Mouse (Mus musculus): ENCODE data around the gene Rab44. TPM values are rescaled to one million over a fixed set of nuclear protein-coding genes. Genes with fewer than 3 reads are reported as not detected.

Rab44 gene
- polyA plus RNA-seq, 1 experiment from 2014 or later, result 6.3 TPM

DNA sequence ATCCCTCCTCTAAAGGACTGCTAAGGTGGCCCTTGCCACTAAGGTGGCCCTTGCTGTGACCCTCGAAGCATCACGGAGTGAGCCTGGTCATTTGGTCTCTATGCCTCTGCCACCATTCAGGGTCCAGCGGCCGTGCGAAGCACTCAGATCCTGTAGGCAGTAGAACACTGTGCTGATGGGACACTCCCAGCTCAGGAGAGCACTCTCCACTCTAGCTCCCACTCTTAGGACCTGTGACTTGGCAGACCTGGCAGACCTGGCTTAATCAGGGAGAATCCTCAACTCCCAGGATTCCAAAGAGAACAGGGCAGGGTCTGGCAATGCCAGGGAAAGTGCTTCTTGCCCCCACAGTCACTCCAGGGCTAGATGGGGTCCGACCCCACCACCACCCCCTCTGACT, 66.0 kb downstream of the Rab44 start:
- Histone ChIP-seq H3K27me3 (ENCODE audit: insufficient read depth, low read length) (no peaks in the 10 kb centered on the region), H3K36me3 (replicated peaks; ENCODE audit: insufficient read depth, low read length) (no peaks in the 10 kb centered on the region), H3K4me1 (ENCODE audit: insufficient read depth) (0 out of 2 replicates have a peak, but pooled peaks cover 3% of the 10 kb centered on the region), H3K9ac (replicated peaks) (no peak overlapping the region), H3K27ac (ENCODE audit: low read depth) (no peak overlapping the region), H3K4me3 (ENCODE audit: low read depth, low read length) (no peak overlapping the region), H3K9me3 (ENCODE audit: low read length) (no peaks in the 10 kb centered on the region), H3K4me2 (ENCODE audit: low read depth, low read length) (no peak overlapping the region)
- WGBS (ENCODE audit: insufficient replicate concordance), result 79% methylated on average over 6 of the region's 6 CpGs
- DNase-seq, result no peak
- no peak for ATAC-seq
- no peak for TF ChIP-seq EP300 (IDR thresholded peaks at IDR 0.05; ENCODE audit: low read depth)
- no peak for TF ChIP-seq CTCF (IDR thresholded peaks at IDR 0.05; ENCODE audit: low read depth)

DNA sequence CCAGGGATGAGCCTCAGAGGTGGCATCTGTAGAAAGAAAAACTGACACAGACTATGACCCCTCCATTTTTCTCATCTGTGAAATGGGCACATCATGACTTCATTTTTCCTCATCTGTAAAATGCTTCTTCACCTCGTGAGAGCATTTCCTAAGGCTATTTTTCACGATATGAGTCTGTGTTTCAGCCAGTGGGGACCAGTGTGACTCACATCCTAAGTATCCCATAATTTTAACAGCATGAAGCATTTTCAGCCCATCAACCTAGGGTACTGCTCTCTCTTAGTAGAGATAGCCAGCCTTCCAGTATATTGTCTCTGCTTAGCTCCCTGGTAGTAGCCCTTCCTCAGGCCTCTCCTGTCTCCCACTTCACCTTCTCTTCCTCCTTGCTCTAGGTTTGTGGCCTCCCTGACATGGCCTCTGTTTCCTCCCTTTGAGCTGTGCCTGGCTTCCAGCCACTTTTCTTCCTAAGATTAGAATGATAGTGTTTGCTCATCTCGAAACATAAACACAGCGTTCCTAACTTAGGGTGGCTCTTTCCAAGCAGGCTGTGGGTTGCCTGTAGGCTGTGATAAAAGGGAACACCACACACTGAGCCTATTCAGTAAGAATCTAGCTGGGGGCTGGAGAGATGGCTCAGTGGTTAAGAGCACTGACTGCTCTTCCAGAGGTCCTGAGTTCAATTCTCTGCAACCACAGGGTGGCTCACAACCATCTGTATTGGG, 66.6 kb downstream of the Rab44 start:
- DNase-seq (no peak), ATAC-seq (no peak)
- no peaks in the 10 kb centered on the region for H3K36me3 ChIP-seq (replicated peaks; ENCODE audit: insufficient read depth, low read length)
- 0 out of 2 replicates have a peak, but pooled peaks cover 3% of the 10 kb centered on the region for H3K4me1 ChIP-seq (ENCODE audit: insufficient read depth)
- H3K27me3 ChIP-seq (ENCODE audit: insufficient read depth, low read length), result no peaks in the 10 kb centered on the region
- no peak overlapping the region for H3K4me2 ChIP-seq (ENCODE audit: low read depth, low read length)
- no peaks in the 10 kb centered on the region for H3K9me3 ChIP-seq (ENCODE audit: low read length)
- TF ChIP-seq CTCF (IDR thresholded peaks at IDR 0.05; ENCODE audit: low read depth), result no peak
- TF ChIP-seq EP300 (IDR thresholded peaks at IDR 0.05; ENCODE audit: low read depth), result no peak
- H3K9ac ChIP-seq (replicated peaks), result no peak overlapping the region
- no peak overlapping the region for H3K27ac ChIP-seq (ENCODE audit: low read depth)
- H3K4me3 ChIP-seq (ENCODE audit: low read depth, low read length), result no peak overlapping the region
- WGBS (ENCODE audit: insufficient replicate concordance), result 57% methylated on average over 4 of the region's 4 CpGs

DNA sequence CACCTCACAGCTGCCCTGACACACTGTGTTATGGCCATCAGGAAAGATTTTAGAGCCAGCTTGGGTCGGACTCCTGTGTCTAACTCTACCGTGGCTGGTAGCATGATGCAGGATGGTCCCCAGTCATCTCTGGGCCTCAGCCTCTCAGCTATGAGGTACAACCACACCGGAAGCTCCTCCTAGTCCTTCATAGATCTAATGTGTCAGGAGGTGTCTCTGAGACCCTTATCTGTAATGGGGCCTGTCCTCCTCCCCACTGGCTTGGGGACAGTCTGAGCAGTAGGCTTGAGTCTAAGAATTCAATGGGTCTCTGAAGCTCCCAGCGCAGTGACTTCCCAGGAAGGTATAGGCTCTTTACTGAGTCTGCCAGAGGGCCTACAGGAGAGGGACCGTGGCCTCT, 67.8 kb downstream of the Rab44 start:
- DNase-seq, result no peak
- ATAC-seq, result no peak
- H3K9ac ChIP-seq (replicated peaks), result no peak overlapping the region
- no peaks in the 10 kb centered on the region for H3K36me3 ChIP-seq (replicated peaks; ENCODE audit: insufficient read depth, low read length)
- 0 out of 2 replicates have a peak, but pooled peaks cover 3% of the 10 kb centered on the region for H3K4me1 ChIP-seq (ENCODE audit: insufficient read depth)
- 65% methylated on average over 5 of the region's 5 CpGs for WGBS (ENCODE audit: insufficient replicate concordance)
- no peaks in the 10 kb centered on the region for H3K9me3 ChIP-seq (ENCODE audit: low read length)
- no peak overlapping the region for H3K4me3 ChIP-seq (ENCODE audit: low read depth, low read length)
- H3K27me3 ChIP-seq (ENCODE audit: insufficient read depth, low read length), result no peaks in the 10 kb centered on the region
- H3K4me2 ChIP-seq (ENCODE audit: low read depth, low read length), result no peak overlapping the region
- H3K27ac ChIP-seq (ENCODE audit: low read depth), result no peak overlapping the region
- TF ChIP-seq CTCF (IDR thresholded peaks at IDR 0.05; ENCODE audit: low read depth) (no peak), EP300 (IDR thresholded peaks at IDR 0.05; ENCODE audit: low read depth) (no peak)

DNA sequence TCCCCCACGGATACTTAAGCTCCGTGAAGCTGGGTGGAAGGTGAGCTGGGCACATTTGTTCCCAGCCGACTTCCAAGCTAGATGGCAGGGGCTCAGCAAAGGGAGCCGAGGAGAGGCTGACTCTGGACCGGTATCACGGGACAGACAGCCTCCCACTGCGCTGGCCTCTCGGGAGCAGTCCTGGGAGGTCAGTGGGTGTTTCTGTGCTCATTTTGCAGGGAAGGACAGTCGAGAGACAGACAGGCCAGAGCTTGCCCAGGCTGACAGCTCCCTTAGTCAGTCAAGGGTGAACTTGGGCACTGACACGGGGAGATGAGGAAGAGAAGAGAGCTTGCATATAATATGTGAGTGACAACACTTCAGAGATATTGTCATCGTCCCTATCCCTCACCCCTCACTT, 69.2 kb downstream of the Rab44 start:
- DNase-seq, result no peak
- Histone ChIP-seq H3K27me3 (ENCODE audit: insufficient read depth, low read length) (no peaks in the 10 kb centered on the region), H3K4me3 (ENCODE audit: low read depth, low read length) (no peak overlapping the region), H3K9ac (replicated peaks) (no peak overlapping the region), H3K9me3 (ENCODE audit: low read length) (no peaks in the 10 kb centered on the region), H3K36me3 (replicated peaks; ENCODE audit: insufficient read depth, low read length) (no peaks in the 10 kb centered on the region), H3K4me2 (ENCODE audit: low read depth, low read length) (no peak overlapping the region), H3K4me1 (ENCODE audit: insufficient read depth) (0 out of 2 replicates have a peak, but pooled peaks cover 3% of the 10 kb centered on the region), H3K27ac (ENCODE audit: low read depth) (no peak overlapping the region)
- TF ChIP-seq EP300 (IDR thresholded peaks at IDR 0.05; ENCODE audit: low read depth), result no peak
- no peak for TF ChIP-seq CTCF (IDR thresholded peaks at IDR 0.05; ENCODE audit: low read depth)
- no peak for ATAC-seq
- 74% methylated on average over 11 of the region's 11 CpGs for WGBS (ENCODE audit: insufficient replicate concordance)

DNA sequence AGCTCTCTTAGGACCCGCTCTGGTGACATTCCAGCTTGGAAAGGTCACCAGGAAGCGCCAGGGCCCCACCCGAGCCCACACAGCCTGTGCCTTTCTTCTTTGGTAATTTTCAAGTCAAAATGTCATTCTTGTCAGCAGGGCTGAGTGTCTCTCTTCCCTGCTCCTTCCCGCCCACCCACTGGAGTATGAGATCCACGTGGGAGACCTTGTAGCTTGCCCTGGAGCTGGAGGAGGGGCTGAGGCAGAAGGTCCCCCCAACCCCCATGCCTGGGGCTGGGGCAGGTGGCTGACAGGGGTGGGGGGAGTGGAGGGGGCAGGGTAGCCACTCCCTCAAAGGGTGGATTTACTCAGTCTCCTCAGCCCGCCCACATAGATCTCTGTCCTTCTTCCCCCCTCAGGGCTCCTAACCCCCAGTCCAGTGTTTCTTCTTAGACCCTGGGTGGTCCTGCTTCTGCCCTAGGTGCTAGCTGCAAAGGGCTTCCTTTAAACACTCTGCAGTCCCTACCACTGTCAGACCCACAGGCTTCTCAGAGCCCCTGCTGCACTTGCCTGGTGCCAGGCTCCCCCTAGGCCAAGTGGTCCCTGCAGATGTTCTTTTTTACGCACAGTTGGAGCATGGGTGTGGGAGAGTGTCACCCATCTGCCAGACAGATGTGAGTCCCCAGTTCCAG, 71.6 kb downstream of the Rab44 start:
- 69% methylated on average over 7 of the region's 7 CpGs for WGBS (ENCODE audit: insufficient replicate concordance)
- no peaks in the 10 kb centered on the region for H3K36me3 ChIP-seq (replicated peaks; ENCODE audit: insufficient read depth, low read length)
- peaks cover 11% of the 10 kb centered on the region; the same call in 1 of the 2 replicates for H3K27me3 ChIP-seq (ENCODE audit: insufficient read depth, low read length)
- TF ChIP-seq CTCF (IDR thresholded peaks at IDR 0.05; ENCODE audit: low read depth) (no peak), EP300 (IDR thresholded peaks at IDR 0.05; ENCODE audit: low read depth) (no peak)
- no peak for DNase-seq
- ATAC-seq, result no peak
- H3K4me2 ChIP-seq (ENCODE audit: low read depth, low read length), result no peak overlapping the region
- H3K27ac ChIP-seq (ENCODE audit: low read depth), result no peak overlapping the region
- H3K9me3 ChIP-seq (ENCODE audit: low read length), result no peaks in the 10 kb centered on the region
- H3K4me1 ChIP-seq (ENCODE audit: insufficient read depth), result 0 out of 2 replicates have a peak, but pooled peaks cover 3% of the 10 kb centered on the region
- no peak overlapping the region for H3K4me3 ChIP-seq (ENCODE audit: low read depth, low read length)
- H3K9ac ChIP-seq (replicated peaks), result no peak overlapping the region

DNA sequence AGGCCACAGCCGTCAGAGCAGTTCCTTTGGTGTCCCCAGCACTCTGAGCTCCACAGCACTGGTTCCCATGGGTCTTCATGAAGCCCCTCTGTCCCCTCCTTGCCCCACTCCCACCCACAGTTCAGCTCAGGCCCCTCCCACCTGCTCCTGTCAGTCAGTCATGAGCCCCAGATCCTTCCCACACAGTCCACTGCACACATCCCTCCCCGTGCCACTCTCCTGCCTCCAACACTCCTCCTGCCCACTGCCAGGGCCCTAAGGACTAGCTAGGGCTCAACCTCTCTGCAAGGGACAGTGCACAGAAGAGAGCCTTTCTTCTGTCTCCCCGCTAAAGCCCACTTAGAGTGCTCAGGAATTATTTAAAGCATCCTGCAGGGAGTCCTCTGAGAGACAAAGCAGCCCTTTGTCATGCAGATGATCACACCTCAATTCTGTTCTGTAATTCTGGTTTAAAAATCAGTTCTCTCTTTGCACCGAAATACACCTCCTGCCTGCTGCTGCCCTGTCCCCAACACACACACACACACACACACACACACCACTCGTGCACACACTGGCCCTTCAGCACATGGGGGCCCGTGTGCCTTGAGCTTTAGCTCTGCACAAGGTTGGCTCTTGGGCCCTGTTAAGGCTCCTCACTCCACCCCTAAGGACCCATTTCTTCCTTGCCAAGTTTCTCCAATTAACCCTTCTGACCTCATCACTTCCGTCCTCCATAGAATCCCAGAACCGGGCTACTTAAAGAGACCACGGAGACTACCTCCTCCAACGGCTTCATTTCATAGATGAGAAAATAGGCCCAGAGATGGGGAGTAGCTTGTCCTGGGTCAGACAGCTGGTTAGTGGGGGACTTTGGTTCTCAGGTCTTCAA, 73.3 kb downstream of the Rab44 start:
- H3K4me2 ChIP-seq (ENCODE audit: low read depth, low read length), result no peak overlapping the region
- no peak for ATAC-seq
- 60% methylated on average over 10 of the region's 10 CpGs for WGBS (ENCODE audit: insufficient replicate concordance)

More for the DNA sequence above, 73.3 kb downstream of the Rab44 start:
- TF ChIP-seq CTCF (IDR thresholded peaks at IDR 0.05; ENCODE audit: low read depth) (no peak), EP300 (IDR thresholded peaks at IDR 0.05; ENCODE audit: low read depth) (no peak)
- H3K27me3 ChIP-seq (ENCODE audit: insufficient read depth, low read length), result peaks cover 14% of the 10 kb centered on the region; the same call in 1 of the 2 replicates
- no peak overlapping the region for H3K27ac ChIP-seq (ENCODE audit: low read depth)
- no peaks in the 10 kb centered on the region for H3K9me3 ChIP-seq (ENCODE audit: low read length)
- no peak overlapping the region for H3K9ac ChIP-seq (replicated peaks)
- no peak for DNase-seq
- no peaks in the 10 kb centered on the region for H3K4me1 ChIP-seq (ENCODE audit: insufficient read depth)
- no peak overlapping the region for H3K4me3 ChIP-seq (ENCODE audit: low read depth, low read length)
- no peaks in the 10 kb centered on the region for H3K36me3 ChIP-seq (replicated peaks; ENCODE audit: insufficient read depth, low read length)
